Mouse (Mus musculus) heart, embryonic 14.5 days (tissue): ENCODE measurements around the gene Fads3. TPM values are rescaled to one million over a fixed set of nuclear protein-coding genes. Genes with fewer than 3 reads are reported as not detected.
A peak's percentile ranks its signal among the peaks of the same experiment; 100 is the strongest.

ENCODE experiments used
- ATAC-seq: fragments of 200-750 bp; cut with Nextera tagmentation; 2 replicates; pipeline ENCODE4 v1.8.0; 2017; ENCODE audit warnings: low read depth, moderate TSS enrichment; ENCODE audit not compliant: insufficient number of reproducible peaks, insufficient read depth, low FRiP score
- H3K27ac ChIP-seq, 2 experiments: fragments of 200-500 bp in 1 of 2; fragments of 300-500 bp in 1 of 2; sonication (generic) in 1 of 2; replicated peaks in 1 of 2; 2 replicates each; pipeline ENCODE4 v1.5.1; 2012 to 2014; ENCODE audit warnings: low read depth in 2 of 2, low read length in 2 of 2, control low read depth in 1 of 2, mild to moderate bottlenecking in 1 of 2, mixed read lengths in 1 of 2; ENCODE audit not compliant: control insufficient read depth in 1 of 2, insufficient read depth in 1 of 2
- H3K27me3 ChIP-seq: fragments of 300-500 bp; sonication (generic); 2 replicates; pipeline ENCODE4 v1.6.1; 2014; ENCODE audit warnings: mild to moderate bottlenecking, low read length, control low read depth; ENCODE audit not compliant: control insufficient read depth, insufficient read depth
- H3K36me3 ChIP-seq: fragments of 300-500 bp; sonication (generic); 2 replicates; pipeline ENCODE4 v1.6.1; 2014; ENCODE audit warnings: mild to moderate bottlenecking, control low read depth, low read length, mixed read lengths; ENCODE audit not compliant: control insufficient read depth, insufficient read depth
- H3K4me1 ChIP-seq, 2 experiments: fragments of 200-500 bp in 1 of 2; fragments of 300-500 bp in 1 of 2; sonication (generic) in 1 of 2; 2 replicates each; pipeline ENCODE4 v1.6.1; 2012 to 2014; ENCODE audit warnings: low read length in 2 of 2, control low read depth in 1 of 2, mixed read lengths in 1 of 2; ENCODE audit not compliant: control insufficient read depth in 2 of 2, insufficient read depth in 2 of 2
- H3K4me2 ChIP-seq: fragments of 300-500 bp; sonication (generic); 2 replicates; pipeline ENCODE4 v1.6.1; 2014; ENCODE audit warnings: mild to moderate bottlenecking, low read length
- H3K4me3 ChIP-seq, 2 experiments: fragments of 200-500 bp in 1 of 2; fragments of 300-500 bp in 1 of 2; sonication (generic) in 1 of 2; 2 replicates each; pipeline ENCODE4 v1.5.1; 2012 to 2014; ENCODE audit warnings: low read length in 2 of 2, mild to moderate bottlenecking in 2 of 2, control low read depth in 1 of 2, low read depth in 1 of 2, moderate library complexity in 1 of 2; ENCODE audit not compliant: control insufficient read depth in 1 of 2, insufficient read depth in 1 of 2
- H3K9ac ChIP-seq: fragments of 300-500 bp; sonication (generic); 2 replicates; pipeline ENCODE4 v1.6.1; 2014; ENCODE audit warnings: mild to moderate bottlenecking, low read length
- H3K9me3 ChIP-seq: fragments of 300-500 bp; sonication (generic); 2 replicates; pipeline ENCODE4 v1.6.1; 2016; ENCODE audit warnings: low read length, control low read depth; ENCODE audit not compliant: control insufficient read depth
- WGBS: fragments of 180-500 bp; shearing (Covaris S2); extraction: QIAGEN DNeasy Blood & Tissue Kit; methylation state at CpG from one replicate; pipeline ENCODE4 v1.1.7; 2014; 5-methylcytosine and 5-hydroxymethylcytosine counted together
- polyA plus RNA-seq: library from polyadenylated mRNA; unstranded; fragments of >200 nt; fragmentation: Nextera tagmentation; extraction: Ambion mirVana; gene quantifications from 2 replicates; pipeline ENCODE4 v1.2.1, GENCODE M21; 2014

The Fads3 gene
- polyA plus RNA-seq, 1 experiment from 2014 or later = 32.5 TPM

GRCm38 (mm10) chr19:10022414-10023303, 18.7 kb upstream of the Fads3 start:
- no peaks in the 10 kb centered on the region for H3K27me3 ChIP-seq
- ATAC-seq = no peak
- H3K4me1 ChIP-seq = peaks cover 28 to 52% of the 10 kb centered on the region in 2 experiments
- WGBS = 68% methylated on average over 5 of the region's 5 CpGs
- peak overlapping the region; percentile 22; the same call in 1 of the 2 replicates for H3K4me2 ChIP-seq
- peaks cover 7% of the 10 kb centered on the region for H3K36me3 ChIP-seq
- H3K27ac ChIP-seq = peak overlapping the region; percentile 28 to 77
- peak overlapping the region; percentile 28 for H3K9ac ChIP-seq
- no peak overlapping the region for H3K4me3 ChIP-seq
- H3K9me3 ChIP-seq = no peaks in the 10 kb centered on the region

- no peaks in the 10 kb centered on the region for H3K9me3 ChIP-seq
- peaks cover 13% of the 10 kb centered on the region for H3K36me3 ChIP-seq
- peak overlapping the region; percentile 46 to 77 for H3K27ac ChIP-seq
- ATAC-seq = no peak
- no peak overlapping the region; the same call in 1 of the 2 replicates for H3K9ac ChIP-seq
- H3K27me3 ChIP-seq = no peaks in the 10 kb centered on the region
- no peak overlapping the region for H3K4me3 ChIP-seq
- H3K4me2 ChIP-seq = peak overlapping the region; percentile 22; the same call in 1 of the 2 replicates
- H3K4me1 ChIP-seq = peaks cover 26 to 50% of the 10 kb centered on the region in 2 experiments
- WGBS = 39% methylated on average over 9 of the region's 9 CpGs
Observed at GRCm38 (mm10) chr19:10023304-10023758, 18.0 kb upstream of the Fads3 start.

- H3K4me1 ChIP-seq = peaks cover 19 to 40% of the 10 kb centered on the region in 2 experiments
- 16% methylated on average over 8 of the region's 8 CpGs for WGBS
- H3K9me3 ChIP-seq = no peaks in the 10 kb centered on the region
- peak overlapping the region; percentile 67 to 83 for H3K27ac ChIP-seq
- peak overlapping the region; percentile 23; the same call in 1 of the 2 replicates for H3K9ac ChIP-seq
- peak; percentile 64 for ATAC-seq
- no peak overlapping the region for H3K4me3 ChIP-seq
- H3K36me3 ChIP-seq = peaks cover 31% of the 10 kb centered on the region
- H3K27me3 ChIP-seq = no peaks in the 10 kb centered on the region
- peak overlapping the region; percentile 26 for H3K4me2 ChIP-seq
Observed at GRCm38 (mm10) chr19:10025169-10025875, 16.0 kb upstream of the Fads3 start.

GRCm38 (mm10) chr19:10029746-10030145, 11.6 kb upstream of the Fads3 start:
- H3K4me3 ChIP-seq = no peak overlapping the region

GRCm38 (mm10) chr19:10033211-10033973, 8.0 kb upstream of the Fads3 start:
- no peak for ATAC-seq
- peaks cover 54% of the 10 kb centered on the region for H3K36me3 ChIP-seq

More at GRCm38 (mm10) chr19:10029746-10030145, 11.6 kb upstream of the Fads3 start:
- ATAC-seq = no peak
- Histone ChIP-seq H3K27me3 (no peaks in the 10 kb centered on the region), H3K4me1 (peaks cover 12 to 17% of the 10 kb centered on the region in 2 experiments), H3K9ac (no peak overlapping the region), H3K36me3 (peaks cover 57% of the 10 kb centered on the region), H3K27ac (no peak overlapping the region), H3K4me2 (no peak overlapping the region), H3K9me3 (no peaks in the 10 kb centered on the region)
- 77% methylated on average over 2 of the region's 2 CpGs for WGBS

GRCm38 (mm10) chr19:10034356-10034755, 7.0 kb upstream of the Fads3 start:
- H3K36me3 ChIP-seq = peaks cover 45% of the 10 kb centered on the region
- ATAC-seq = no peak
- peaks cover 13 to 28% of the 10 kb centered on the region in 2 experiments for H3K4me1 ChIP-seq
- no peak overlapping the region for H3K4me2 ChIP-seq
- H3K27me3 ChIP-seq = no peaks in the 10 kb centered on the region
- H3K9me3 ChIP-seq = no peaks in the 10 kb centered on the region
- 78% methylated on average over 5 of the region's 5 CpGs for WGBS
- no peak overlapping the region for H3K4me3 ChIP-seq
- H3K27ac ChIP-seq = no peak overlapping the region
- no peak overlapping the region for H3K9ac ChIP-seq

More at GRCm38 (mm10) chr19:10033211-10033973, 8.0 kb upstream of the Fads3 start:
- no peak overlapping the region for H3K4me2 ChIP-seq
- peaks cover 5 to 19% of the 10 kb centered on the region in 2 experiments for H3K4me1 ChIP-seq
- no peak overlapping the region for H3K4me3 ChIP-seq
- no peaks in the 10 kb centered on the region for H3K9me3 ChIP-seq
- H3K27ac ChIP-seq = no peak overlapping the region
- WGBS = 36% methylated on average over 8 of the region's 8 CpGs
- no peak overlapping the region for H3K9ac ChIP-seq
- no peaks in the 10 kb centered on the region for H3K27me3 ChIP-seq
